Mouse (Mus musculus): ENCODE measurements around the gene Notch3. TPM values are rescaled to one million over a fixed set of nuclear protein-coding genes. Genes with fewer than 3 reads are reported as not detected.

Notch3 gene
- polyA plus RNA-seq, 1 experiment from 2014 or later: 21.4 TPM

DNA sequence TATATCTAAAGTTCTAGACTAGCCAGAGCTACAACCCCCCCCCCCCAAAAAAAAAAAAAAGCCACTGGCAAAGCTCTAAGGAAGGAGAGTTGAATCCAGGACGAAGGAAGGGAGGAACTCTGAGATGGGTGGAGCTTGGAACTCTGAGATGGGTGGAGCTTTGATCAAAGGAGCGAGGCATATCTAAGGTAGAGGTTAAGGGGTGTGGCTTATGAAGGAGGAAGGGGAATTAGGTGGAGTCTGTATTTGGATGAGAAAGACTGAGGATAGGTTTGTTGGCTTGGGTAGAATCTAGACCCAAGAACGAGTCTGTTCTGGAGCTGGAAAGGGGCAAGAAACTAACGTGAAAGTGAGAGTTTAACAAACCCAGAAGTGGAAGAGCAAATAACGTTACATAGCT lies 23.2 kb upstream of the Notch3 start:
- 16% methylated on average over 5 of the region's 5 CpGs for WGBS
- Histone ChIP-seq H3K9me3 (no peaks in the 10 kb centered on the region), H3K4me3 (replicated peaks) (no peak overlapping the region; the same call in 1 of the 2 replicates), H3K27ac (no peak overlapping the region), H3K9ac (no peak overlapping the region), H3K36me3 (replicated peaks) (peaks cover 4% of the 10 kb centered on the region; the same call in 1 of the 2 replicates), H3K27me3 (peaks cover 27% of the 10 kb centered on the region), H3K4me2 (peak overlapping the region; percentile 64), H3K4me1 (peaks cover 12% of the 10 kb centered on the region)
- no peak for ATAC-seq (ENCODE audit: low FRiP score)

- H3K4me3 ChIP-seq (replicated peaks): peak within 1 kb of the TSS; percentile 37
- ATAC-seq (ENCODE audit: low FRiP score): 0 out of 2 replicates have a peak, but pooled peaks have one; percentile 49
- peak within 1 kb of the TSS; percentile 52; the same call in 1 of the 2 replicates for H3K9ac ChIP-seq
- H3K4me1 ChIP-seq: peaks cover 12% of the 10 kb centered on the region
- WGBS: 6% methylated on average over 42 of the region's 42 CpGs
- peak within 1 kb of the TSS; percentile 64 for H3K4me2 ChIP-seq
- H3K9me3 ChIP-seq: no peaks in the 10 kb centered on the region
- no peak within 1 kb of the TSS for H3K27ac ChIP-seq
- peaks cover 3% of the 10 kb centered on the region; the same call in 1 of the 2 replicates for H3K36me3 ChIP-seq (replicated peaks)
- peaks cover 27% of the 10 kb centered on the region for H3K27me3 ChIP-seq
Observed at GRCm38 (mm10) chr17:32188863-32189636, 22.4 kb upstream of the Notch3 start, which contains the start of gene Ephx3. Gene Ephx3 (minus strand): TSS chr17:32189549.

GRCm38 (mm10) chr17:32183017-32183416 lies 16.4 kb upstream of the Notch3 start:
- ATAC-seq (ENCODE audit: low FRiP score): no peak
- WGBS: 9% methylated on average over 8 of the region's 8 CpGs
- H3K9ac ChIP-seq: no peak overlapping the region

GRCm38 (mm10) chr17:32179621-32180491 lies 13.2 kb upstream of the Notch3 start:
- Histone ChIP-seq H3K4me3 (replicated peaks) (no peak overlapping the region), H3K4me1 (peaks cover 34% of the 10 kb centered on the region), H3K4me2 (no peak overlapping the region), H3K36me3 (replicated peaks) (no peaks in the 10 kb centered on the region), H3K9me3 (no peaks in the 10 kb centered on the region), H3K9ac (no peak overlapping the region), H3K27me3 (no peaks in the 10 kb centered on the region), H3K27ac (peak overlapping the region; percentile 80)
- ATAC-seq (ENCODE audit: low FRiP score): peak; percentile 80
- WGBS: 43% methylated on average over 11 of the region's 11 CpGs

More at GRCm38 (mm10) chr17:32183017-32183416, 16.4 kb upstream of the Notch3 start:
- H3K4me3 ChIP-seq (replicated peaks): no peak overlapping the region
- H3K9me3 ChIP-seq: no peaks in the 10 kb centered on the region
- H3K27ac ChIP-seq: no peak overlapping the region
- H3K27me3 ChIP-seq: peaks cover 1% of the 10 kb centered on the region
- no peak overlapping the region for H3K4me2 ChIP-seq
- peaks cover 34% of the 10 kb centered on the region for H3K4me1 ChIP-seq
- no peaks in the 10 kb centered on the region for H3K36me3 ChIP-seq (replicated peaks)

DNA sequence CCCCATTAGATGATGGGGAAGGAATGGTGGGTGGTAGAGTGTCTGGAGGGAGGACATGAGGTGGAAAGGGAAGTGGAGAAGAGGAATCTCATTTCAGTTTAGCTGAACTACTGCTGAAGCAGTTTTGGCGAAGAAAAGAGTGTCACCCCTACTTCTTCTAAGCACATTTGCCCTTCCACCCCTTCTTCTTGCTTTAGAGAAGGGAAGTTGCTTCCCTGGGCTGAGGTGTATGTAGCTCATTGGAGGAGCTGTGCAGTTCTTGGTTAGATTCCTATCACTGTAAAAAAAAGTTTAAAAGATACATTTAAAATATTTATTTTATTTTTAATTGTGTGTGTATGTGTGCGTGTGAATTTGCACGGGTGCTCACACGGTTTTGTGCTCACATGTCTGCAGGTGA lies 10.3 kb upstream of the Notch3 start:
- Histone ChIP-seq H3K36me3 (replicated peaks) (no peaks in the 10 kb centered on the region), H3K27me3 (no peaks in the 10 kb centered on the region), H3K4me1 (peaks cover 23% of the 10 kb centered on the region), H3K27ac (no peak overlapping the region), H3K4me3 (replicated peaks) (no peak overlapping the region), H3K4me2 (no peak overlapping the region), H3K9me3 (no peaks in the 10 kb centered on the region), H3K9ac (no peak overlapping the region)
- ATAC-seq (ENCODE audit: low FRiP score): no peak
- WGBS: 95% methylated on average over 4 of the region's 4 CpGs

DNA sequence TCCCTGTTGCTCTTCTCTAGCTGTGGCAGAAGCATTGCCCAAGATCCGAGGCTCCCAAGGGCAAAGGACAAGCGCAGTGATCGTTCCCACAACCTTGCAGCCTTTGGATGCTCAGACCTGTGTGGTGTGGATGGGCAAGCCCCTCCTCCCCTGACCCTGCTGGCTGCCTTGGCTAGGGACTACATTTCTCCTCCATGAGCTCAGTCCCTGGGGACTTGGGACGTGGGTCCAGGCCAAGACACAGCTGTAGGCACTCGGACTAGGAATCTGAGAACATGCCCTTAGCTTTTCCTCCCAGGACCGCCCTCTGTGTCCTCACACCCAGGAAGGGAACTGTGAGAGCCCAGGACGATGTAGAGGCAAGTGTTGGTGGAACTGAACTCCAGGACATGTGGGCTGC lies 6.5 kb upstream of the Notch3 start:
- H3K9me3 ChIP-seq: no peaks in the 10 kb centered on the region
- 72% methylated on average over 7 of the region's 7 CpGs for WGBS
- no peak overlapping the region for H3K4me3 ChIP-seq (replicated peaks)
- no peak overlapping the region for H3K27ac ChIP-seq
- no peak for ATAC-seq (ENCODE audit: low FRiP score)
- H3K9ac ChIP-seq: no peak overlapping the region
- no peaks in the 10 kb centered on the region for H3K27me3 ChIP-seq
- H3K4me1 ChIP-seq: no peaks in the 10 kb centered on the region; the same call in 1 of the 2 replicates
- H3K4me2 ChIP-seq: no peak overlapping the region
- no peaks in the 10 kb centered on the region for H3K36me3 ChIP-seq (replicated peaks)

DNA sequence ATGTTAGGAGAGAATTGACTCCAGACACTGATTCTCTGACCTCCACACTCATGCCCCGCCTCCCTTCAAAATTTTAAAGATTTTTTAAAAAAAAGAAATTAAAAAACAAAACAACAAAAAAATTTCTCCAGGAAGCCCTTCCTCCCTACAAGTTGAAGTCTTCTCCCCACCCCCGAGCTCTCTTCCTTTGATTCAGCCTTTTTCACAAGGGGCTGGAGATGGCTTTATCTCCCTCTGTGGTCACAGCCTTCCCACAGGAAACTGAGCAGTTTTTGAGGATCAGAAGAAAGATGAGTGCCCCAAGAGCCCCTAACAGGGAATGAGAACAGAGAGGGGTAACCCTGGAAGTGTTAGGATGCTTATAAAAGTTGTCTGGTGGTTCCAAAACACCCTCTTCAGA lies 5.8 kb upstream of the Notch3 start:
- H3K4me3 ChIP-seq (replicated peaks): no peak overlapping the region
- ATAC-seq (ENCODE audit: low FRiP score): no peak
- no peak overlapping the region for H3K9ac ChIP-seq
- H3K4me2 ChIP-seq: no peak overlapping the region
- WGBS: 94% methylated on average over 2 of the region's 2 CpGs
- H3K9me3 ChIP-seq: no peaks in the 10 kb centered on the region
- H3K27ac ChIP-seq: no peak overlapping the region
- no peaks in the 10 kb centered on the region for H3K36me3 ChIP-seq (replicated peaks)
- H3K4me1 ChIP-seq: peaks cover 6% of the 10 kb centered on the region; the same call in 1 of the 2 replicates
- H3K27me3 ChIP-seq: no peaks in the 10 kb centered on the region

DNA sequence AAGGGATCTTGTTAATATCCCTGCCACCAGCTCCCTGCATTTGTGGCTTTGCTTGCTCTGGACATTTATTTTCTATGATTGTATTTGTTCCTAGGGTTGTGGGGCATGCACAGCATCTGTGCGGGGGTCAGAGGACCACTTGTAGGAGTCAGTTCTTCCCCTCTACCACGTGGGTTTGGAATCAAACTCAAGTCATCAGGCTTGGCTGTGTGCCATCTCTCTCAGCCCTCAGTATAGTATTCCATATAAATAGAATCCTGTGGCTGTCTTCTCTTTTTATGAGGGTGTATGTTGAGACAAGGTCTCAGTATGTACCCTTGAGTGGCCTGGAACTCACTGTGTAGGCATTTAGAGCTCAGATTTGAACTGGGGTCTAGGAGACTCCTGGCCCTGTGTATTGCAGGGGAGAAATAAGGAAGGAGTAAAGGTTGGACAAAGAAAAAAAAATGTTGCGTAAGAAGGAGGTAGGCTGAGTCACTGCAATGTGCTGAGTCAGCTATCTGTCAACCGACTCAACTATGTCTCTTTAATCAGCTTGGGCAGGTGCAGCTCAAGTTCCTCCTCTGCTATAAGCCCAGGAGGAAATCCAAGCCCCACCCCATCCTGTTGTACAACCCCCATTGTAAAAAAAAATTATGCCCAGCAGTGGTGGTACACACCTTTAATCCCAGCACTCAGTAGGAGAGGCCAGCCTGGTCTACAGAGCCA lies 3.0 kb upstream of the Notch3 start:
- Histone ChIP-seq H3K9me3 (no peaks in the 10 kb centered on the region), H3K4me1 (peaks cover 27% of the 10 kb centered on the region), H3K4me2 (no peak overlapping the region), H3K9ac (no peak overlapping the region), H3K27ac (no peak overlapping the region), H3K36me3 (replicated peaks) (no peaks in the 10 kb centered on the region), H3K27me3 (no peaks in the 10 kb centered on the region), H3K4me3 (replicated peaks) (no peak overlapping the region)
- WGBS: 81% methylated on average over 4 of the region's 4 CpGs
- no peak for ATAC-seq (ENCODE audit: low FRiP score)

GRCm38 (mm10) chr17:32165803-32166595 lies 653 bp downstream of the Notch3 start:
- peaks cover 62% of the 10 kb centered on the region for H3K4me1 ChIP-seq
- no peaks in the 10 kb centered on the region for H3K36me3 ChIP-seq (replicated peaks)
- peak overlapping the region; percentile 86 for H3K9ac ChIP-seq
- H3K4me2 ChIP-seq: peak overlapping the region; percentile 77
- under 1% methylated on average over 35 of the region's 43 CpGs for WGBS
- 0 out of 2 replicates have a peak, but pooled peaks cover 4% of the 10 kb centered on the region for H3K27me3 ChIP-seq
- peak overlapping the region; percentile 93 for H3K27ac ChIP-seq
- peak overlapping the region; percentile 60 for H3K4me3 ChIP-seq (replicated peaks)
- H3K9me3 ChIP-seq: no peaks in the 10 kb centered on the region
- peak; percentile 80 for ATAC-seq (ENCODE audit: low FRiP score)

DNA sequence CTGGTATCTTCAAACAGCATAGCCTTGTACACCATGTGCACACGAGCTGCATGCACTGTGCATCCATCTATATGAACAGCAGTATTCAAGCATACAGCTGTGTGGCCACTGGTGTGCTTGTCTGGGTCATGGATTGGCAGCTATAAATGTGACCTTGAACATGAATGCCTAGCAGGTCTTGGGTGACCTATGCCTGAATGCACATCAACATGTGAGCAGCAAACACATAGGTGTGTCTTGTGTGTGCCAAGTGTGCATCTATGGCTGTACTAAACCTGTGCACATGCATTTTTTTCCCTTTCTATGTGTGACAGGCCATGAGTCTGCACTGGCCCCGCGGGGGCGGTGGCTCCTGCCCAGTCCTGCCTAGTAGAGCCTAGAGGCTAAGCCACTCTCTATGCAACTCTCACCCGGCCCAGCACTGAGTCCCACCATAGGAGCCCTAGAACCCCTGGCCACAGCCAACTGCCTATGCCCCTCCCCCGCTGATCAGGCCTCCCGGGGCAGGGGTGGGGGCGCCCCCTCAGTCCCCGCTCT lies 1.3 kb downstream of the Notch3 start:
- Histone ChIP-seq H3K36me3 (replicated peaks) (0 out of 2 replicates have a peak, but pooled peaks cover 5% of the 10 kb centered on the region), H3K27me3 (0 out of 2 replicates have a peak, but pooled peaks cover 4% of the 10 kb centered on the region), H3K9ac (peak overlapping the region; percentile 86), H3K4me3 (replicated peaks) (peak overlapping the region; percentile 60), H3K27ac (peak overlapping the region; percentile 93), H3K4me2 (peak overlapping the region; percentile 77), H3K4me1 (peaks cover 62% of the 10 kb centered on the region), H3K9me3 (no peaks in the 10 kb centered on the region)
- 3% methylated on average over 8 of the region's 9 CpGs for WGBS
- ATAC-seq (ENCODE audit: low FRiP score): peak; percentile 78

DNA sequence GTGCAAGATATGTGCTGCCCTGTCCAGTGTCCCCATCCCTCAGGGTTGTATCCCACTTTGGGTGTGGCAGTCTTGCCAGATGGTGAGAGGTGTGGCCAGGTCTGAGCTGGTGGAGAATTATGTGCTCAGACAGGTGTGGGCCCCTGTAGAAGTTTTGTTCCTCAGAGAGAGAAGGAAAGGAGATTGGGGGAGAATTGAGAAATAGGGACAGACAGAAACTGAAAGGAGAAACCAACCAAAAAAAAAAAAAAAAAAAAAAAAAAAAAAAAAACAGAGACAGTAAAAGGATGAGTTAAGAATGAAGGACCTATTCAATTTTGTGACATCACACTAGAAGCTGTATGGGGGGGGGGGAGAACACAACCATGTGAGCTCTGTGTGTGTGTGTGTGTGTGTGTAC lies 1.9 kb downstream of the Notch3 start:
- ATAC-seq (ENCODE audit: low FRiP score): no peak
- H3K36me3 ChIP-seq (replicated peaks): 0 out of 2 replicates have a peak, but pooled peaks cover 5% of the 10 kb centered on the region
- H3K4me2 ChIP-seq: peak overlapping the region; percentile 92
- no peak overlapping the region for H3K9ac ChIP-seq
- H3K27ac ChIP-seq: peak overlapping the region; percentile 93
- peaks cover 62% of the 10 kb centered on the region for H3K4me1 ChIP-seq
- 0 out of 2 replicates have a peak, but pooled peaks cover 4% of the 10 kb centered on the region for H3K27me3 ChIP-seq
- no peaks in the 10 kb centered on the region for H3K9me3 ChIP-seq
- H3K4me3 ChIP-seq (replicated peaks): no peak overlapping the region; the same call in 1 of the 2 replicates

Measured in forebrain, embryonic 12.5 days (tissue).